Mouse (Mus musculus) lung, adult 2 months (tissue): Measurements from ENCODE around the gene Epn3. TPM values are rescaled to one million over a fixed set of nuclear protein-coding genes. Genes with fewer than 3 reads are reported as not detected.

Source experiments
- DNase-seq: peaks from one replicate; pipeline ENCODE4 v3.0.0; 2022
- H3K4me1 ChIP-seq: fragments of 200-500 bp; 2 replicates; pipeline ENCODE4 v1.6.1; 2011; ENCODE audit warnings: low read length; ENCODE audit not compliant: control insufficient read depth, insufficient read depth
- H3K4me3 ChIP-seq: fragments of 200-500 bp; replicated peaks from 2 replicates; pipeline ENCODE3; 2011; ENCODE audit warnings: low read depth, mild to moderate bottlenecking, control low read depth, low read length; ENCODE audit errors: extremely low read depth
- CTCF ChIP-seq: fragments of 200-500 bp; IDR thresholded peaks from 2 replicates; pipeline ENCODE4 v1.5.1; 2011; ENCODE audit warnings: mild to moderate bottlenecking, low read length, control low read depth; ENCODE audit not compliant: insufficient read depth
- POLR2A ChIP-seq: fragments of 200-500 bp; IDR thresholded peaks from 2 replicates; pipeline ENCODE4 v1.6.1; 2011; ENCODE audit warnings: low read depth, mild to moderate bottlenecking, control low read depth, low read length, borderline replicate concordance; ENCODE audit errors: extremely low read depth
- WGBS: fragments of 180-500 bp; shearing (Covaris S2); methylation state at CpG from one replicate; pipeline ENCODE4 v1.1.7; 2018; 5-methylcytosine and 5-hydroxymethylcytosine counted together
- polyA plus RNA-seq: library from polyadenylated mRNA; depleted of rRNA; stranded (reverse); fragments of >200 nt; gene quantifications from 2 replicates; pipeline ENCODE4 v1.2.3, GENCODE M21; 2012; rRNA removed

Epn3 gene
- polyA plus RNA-seq, result 60.0 and 62.2 TPM in 2 replicates

- Histone ChIP-seq H3K4me1 (peaks cover 5% of the 10 kb centered on the region), H3K4me3 (peak within 1 kb of the TSS; percentile 70)
- DNase-seq, result peak; percentile 71
- WGBS, result 2% methylated on average over 26 of the region's 26 CpGs
- TF ChIP-seq POLR2A (peak; percentile 66; the same call in 1 of the 2 replicates), CTCF (no peak)
These were observed at the start of gene Epn3 for GRCm38 (mm10) chr11:94499661-94500152. Gene Epn3, minus strand, starts transcription at chr11:94499974.

DNA sequence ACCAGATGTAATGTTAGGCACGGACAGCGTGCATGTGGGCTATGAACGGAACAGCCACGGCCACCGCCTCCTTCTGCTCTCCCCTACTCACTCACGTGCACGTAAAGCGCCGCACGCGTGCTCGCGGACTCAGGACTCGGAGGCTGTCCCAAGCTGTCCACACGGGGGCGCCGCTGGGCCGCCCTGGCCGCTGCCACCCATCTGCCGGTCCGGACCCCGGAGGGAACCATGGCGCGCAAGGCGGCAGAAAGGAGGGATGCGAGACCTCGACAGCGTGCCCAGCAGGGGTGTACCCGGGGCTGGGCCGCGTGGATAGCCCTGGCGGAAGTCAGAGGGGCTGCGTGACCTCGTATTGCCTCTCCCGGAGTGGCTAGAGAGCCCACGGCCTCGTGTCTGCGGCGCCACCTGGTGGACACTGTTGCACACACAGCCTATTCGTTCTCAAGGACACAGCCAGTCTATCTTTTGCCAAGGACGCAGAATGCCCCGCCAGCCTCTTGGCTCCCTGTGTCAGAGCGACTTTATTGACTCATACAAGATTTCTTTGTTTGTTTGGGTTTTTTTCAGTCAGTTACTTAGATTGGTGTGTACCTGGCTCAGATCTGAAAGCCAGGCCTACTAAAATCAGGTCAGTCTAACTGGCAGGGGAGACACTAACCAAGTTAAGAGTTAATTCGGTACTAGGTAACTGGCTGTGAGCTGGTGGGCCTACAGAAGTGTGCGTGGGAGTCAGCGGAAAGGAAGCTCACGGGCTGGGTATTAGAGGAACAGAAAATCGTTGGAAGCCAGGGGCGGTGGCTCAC lies 49.3 kb upstream of the Epn3 start, which contains the start of gene Rsad1:
TSS of gene Rsad1 (minus strand) at position 368 of the 803 bp plus-strand sequence.
- TF ChIP-seq POLR2A, result peak; percentile 54; the same call in 1 of the 2 replicates
- TF ChIP-seq CTCF, result peak; percentile 75
- WGBS, result 2% methylated on average over 49 of the region's 49 CpGs
- Histone ChIP-seq H3K4me3 (peak within 1 kb of the TSS; percentile 76), H3K4me1 (peaks cover 7% of the 10 kb centered on the region; the same call in 1 of the 2 replicates)
- DNase-seq, result peak; percentile 97

DNA sequence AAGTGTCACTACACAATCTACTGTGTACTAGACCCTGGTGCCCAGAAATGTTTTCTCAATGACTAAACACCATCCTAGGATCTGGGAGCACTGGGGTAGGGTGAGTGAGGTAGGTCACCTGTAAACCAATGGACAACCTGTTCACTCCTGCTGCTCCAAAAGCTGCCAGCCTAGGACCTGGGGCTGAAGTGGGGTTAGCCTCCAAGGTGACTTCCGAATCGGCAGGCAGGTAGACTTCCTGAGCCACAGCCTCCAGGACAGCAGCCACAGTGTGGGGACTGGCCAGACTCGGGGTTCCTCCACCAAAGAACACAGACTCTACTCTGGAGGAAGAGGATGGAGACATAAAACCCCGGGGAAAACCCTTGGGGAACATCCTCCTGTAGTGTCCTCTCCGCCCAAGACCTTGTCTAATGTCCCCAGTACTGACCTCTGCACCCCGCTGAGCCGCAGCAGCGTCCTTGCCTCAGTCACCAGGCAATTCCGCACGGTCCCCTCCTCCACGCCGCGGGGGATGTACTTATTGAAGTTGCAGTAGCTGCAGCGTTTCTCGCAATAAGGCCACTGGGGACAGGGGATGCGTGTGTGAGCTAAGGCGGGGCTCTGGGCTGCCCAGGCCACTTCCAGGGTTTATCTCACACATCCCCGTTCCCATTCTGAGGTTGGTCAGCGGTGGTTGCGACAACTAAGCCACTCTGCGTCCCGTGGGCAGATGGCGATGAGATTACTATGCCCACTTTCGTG lies 48.4 kb upstream of the Epn3 start:
- no peak for TF ChIP-seq CTCF
- no peak for TF ChIP-seq POLR2A
- Histone ChIP-seq H3K4me1 (peaks cover 7% of the 10 kb centered on the region; the same call in 1 of the 2 replicates), H3K4me3 (peak overlapping the region; percentile 76)
- 8% methylated on average over 24 of the region's 24 CpGs for WGBS
- no peak for DNase-seq

DNA sequence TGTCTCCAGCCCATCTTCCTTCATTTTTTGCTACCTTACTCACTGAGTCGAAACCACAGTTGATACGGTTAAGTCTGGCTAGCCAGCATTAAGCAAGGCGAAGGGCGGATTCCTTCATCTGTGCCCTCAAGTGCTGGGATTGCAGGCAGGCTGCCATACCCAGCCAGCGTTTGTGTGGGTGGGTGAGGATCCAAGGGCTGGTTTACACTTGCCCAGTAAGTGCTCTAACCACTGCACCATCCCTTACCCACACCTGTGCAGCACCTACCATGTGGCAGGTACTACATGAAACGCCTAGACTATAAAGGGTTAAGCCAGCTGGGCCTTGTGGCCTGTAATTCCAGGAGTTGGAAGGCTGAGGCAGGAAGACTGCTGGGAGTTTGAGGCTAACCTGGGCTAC lies 47.5 kb upstream of the Epn3 start:
- no peak for DNase-seq
- TF ChIP-seq POLR2A (no peak), CTCF (no peak)
- whole genome bisulfite sequencing, result 91% methylated on average over 6 of the region's 6 CpGs
- H3K4me1 ChIP-seq, result peaks cover 7% of the 10 kb centered on the region; the same call in 1 of the 2 replicates
- no peak overlapping the region for H3K4me3 ChIP-seq

- H3K4me3 ChIP-seq, result no peak overlapping the region
- no peak for TF ChIP-seq POLR2A
- TF ChIP-seq CTCF, result no peak
- H3K4me1 ChIP-seq, result peaks cover 7% of the 10 kb centered on the region; the same call in 1 of the 2 replicates
- no peak for DNase-seq
- whole genome bisulfite sequencing, result 95% methylated on average over 5 of the region's 5 CpGs
These were observed 46.6 kb upstream of the Epn3 start for GRCm38 (mm10) chr11:94546381-94546780.

DNA sequence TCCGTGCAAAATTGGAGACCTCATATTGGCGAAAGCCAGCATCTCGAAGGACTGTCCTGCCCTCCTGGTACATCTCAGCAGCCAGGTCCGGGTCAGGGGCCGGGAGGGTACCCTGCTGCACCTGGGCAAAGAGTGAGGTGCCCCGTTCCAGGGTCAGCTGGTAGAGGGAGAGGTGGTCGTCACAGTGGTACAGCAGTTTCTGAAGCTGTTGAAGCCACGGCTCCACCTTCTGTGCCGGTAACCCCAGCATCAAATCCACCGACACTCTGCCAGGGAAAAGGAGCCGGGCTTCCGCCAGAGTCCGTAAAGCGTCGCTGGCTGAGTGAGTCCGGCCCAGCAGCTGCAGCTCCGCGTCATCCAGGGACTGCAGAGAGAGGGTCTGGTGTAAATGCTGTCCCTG lies 44.6 kb upstream of the Epn3 start:
- 68% methylated on average over 18 of the region's 18 CpGs for WGBS
- H3K4me3 ChIP-seq, result no peak overlapping the region
- peaks cover 6% of the 10 kb centered on the region; the same call in 1 of the 2 replicates for H3K4me1 ChIP-seq
- no peak for TF ChIP-seq POLR2A
- TF ChIP-seq CTCF, result no peak
- no peak for DNase-seq

GRCm38 (mm10) chr11:94543932-94544331 lies 44.2 kb upstream of the Epn3 start:
- Histone ChIP-seq H3K4me1 (peaks cover 5% of the 10 kb centered on the region; the same call in 1 of the 2 replicates), H3K4me3 (no peak overlapping the region)
- peak; percentile 93 for TF ChIP-seq CTCF
- no peak for TF ChIP-seq POLR2A
- 10% methylated on average over 9 of the region's 9 CpGs for WGBS
- DNase-seq, result peak; percentile 91

GRCm38 (mm10) chr11:94543344-94543743 lies 43.6 kb upstream of the Epn3 start:
- DNase-seq, result no peak
- H3K4me1 ChIP-seq, result peaks cover 4% of the 10 kb centered on the region; the same call in 1 of the 2 replicates
- WGBS, result 87% methylated on average over 12 of the region's 12 CpGs
- no peak overlapping the region for H3K4me3 ChIP-seq
- no peak for TF ChIP-seq POLR2A
- TF ChIP-seq CTCF, result no peak

- no peak for TF ChIP-seq CTCF
- TF ChIP-seq POLR2A, result no peak
- WGBS, result 85% methylated on average over 4 of the region's 4 CpGs
- DNase-seq, result no peak
- Histone ChIP-seq H3K4me3 (no peak overlapping the region), H3K4me1 (no peaks in the 10 kb centered on the region)
These were observed 42.6 kb upstream of the Epn3 start for GRCm38 (mm10) chr11:94542400-94542799.

GRCm38 (mm10) chr11:94539761-94540160 lies 40.0 kb upstream of the Epn3 start:
- no peak for DNase-seq
- Histone ChIP-seq H3K4me3 (no peak overlapping the region), H3K4me1 (no peaks in the 10 kb centered on the region)
- TF ChIP-seq CTCF (no peak), POLR2A (no peak)
- WGBS, result 87% methylated on average over 7 of the region's 7 CpGs
